In the genomic region with DNA sequence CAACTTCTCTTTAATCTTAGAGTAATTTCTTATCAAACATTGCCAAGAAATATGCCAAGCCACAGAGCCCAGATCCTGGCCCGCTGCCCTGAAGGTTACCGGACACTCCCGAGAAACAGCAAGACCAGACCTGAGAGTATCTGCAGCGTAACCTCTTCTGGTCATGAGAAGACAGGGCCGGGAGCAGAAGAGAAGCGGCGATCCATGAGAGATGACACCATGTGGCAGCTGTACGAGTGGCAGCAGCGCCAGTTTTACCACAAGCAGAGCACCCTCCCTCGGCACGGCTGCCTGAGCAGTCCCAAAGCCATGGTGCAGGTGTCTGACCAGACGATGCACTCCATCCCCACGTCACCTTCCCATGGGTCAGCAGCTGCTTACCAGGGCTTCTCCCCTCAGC, we compare ENCODE assay signal across 10 mouse cellular contexts.
A peak's percentile ranks its signal among the peaks of the same experiment; 100 is the strongest.
DNase-seq lines count a peak whose midpoint lies in the region; ATAC-seq and TF ChIP-seq lines count a peak whose summit lies in the region.
"Had no signal": no experiment of that assay in that cellular context is flagged by ENCODE, and none has a peak within 500 bp of the region (broad histone marks: within the 10 kb centered on the region; RNA-seq: fewer than 3 reads in every experiment).

No protein-coding gene starts in this region.

- intact Hi-C loops in gastrocnemius, postnatal 14 days (cut with DNase I; ENCODE audit: low total_unique reads) = loop anchor here (5.0 kb wide), 1 partner anchor 78 kb away; no protein-coding TSS in a partner anchor

- H3K9me3 ChIP-seq in hindbrain, postnatal 0 days (ENCODE audit: low read length) = no peaks in the 10 kb centered on the region
- no peaks in the 10 kb centered on the region for H3K9me3 ChIP-seq in hindbrain, embryonic 14.5 days (ENCODE audit: control insufficient read depth, low read length)
- no peaks in the 10 kb centered on the region for H3K9me3 ChIP-seq in CH12.LX (replicated peaks; ENCODE audit: low read length)
- no peaks in the 10 kb centered on the region for H3K9me3 ChIP-seq in intestine, embryonic 15.5 days

- dilution Hi-C loops in CH12.LX (cut with MboI; ENCODE audit: extremely low pct_ligation_motif_present, extremely low pct_unique_long_range_greater_than_20kb, low sequenced_read_pairs) = no loop called here

- no peak; the same call in none of the 2 replicates for TF ChIP-seq RAD21 in CH12.LX (IDR thresholded peaks at IDR 0.05; ENCODE audit: low read depth, low read length)

- no peak overlapping the region for H3K4me3 ChIP-seq in hindbrain, postnatal 0 days (ENCODE audit: low read length)
- no peak overlapping the region for H3K4me3 ChIP-seq in hindbrain, embryonic 14.5 days (replicated peaks; ENCODE audit: low read length)
- no peak overlapping the region for H3K4me3 ChIP-seq in CH12.LX (replicated peaks in 1 of 3; ENCODE audit: low read depth in 2 of 3, low read length in 2 of 3, poor library complexity in 1 of 3)
- H3K4me3 ChIP-seq in intestine, embryonic 15.5 days (replicated peaks) = no peak overlapping the region

- in situ Hi-C loops in CH12.LX (cut with MboI; ENCODE audit: low pct_ligation_motif_present, low pct_unique_long_range_greater_than_20kb, low sequenced_read_pairs) = no loop called here

- no peak overlapping the region for H3K9ac ChIP-seq in hindbrain, postnatal 0 days (replicated peaks; ENCODE audit: low read length)
- no peak overlapping the region for H3K9ac ChIP-seq in hindbrain, embryonic 14.5 days
- H3K9ac ChIP-seq in CH12.LX (ENCODE audit: insufficient read depth, low read depth) = no peak overlapping the region
- H3K9ac ChIP-seq in intestine, embryonic 15.5 days = no peak overlapping the region

- no peak for TF ChIP-seq POLR2A in CH12.LX (IDR thresholded peaks at IDR 0.05; ENCODE audit: low read depth, low read length)

- no peak overlapping the region for H3K27ac ChIP-seq in hindbrain, postnatal 0 days
- no peak overlapping the region for H3K27ac ChIP-seq in hindbrain, embryonic 14.5 days
- no peak overlapping the region for H3K27ac ChIP-seq in CH12.LX (ENCODE audit: insufficient read depth, low read depth)
- no peak overlapping the region for H3K27ac ChIP-seq in intestine, embryonic 15.5 days

- WGBS in hindbrain, postnatal 0 days = 59% methylated on average over 13 of the region's 13 CpGs
- WGBS in hindbrain, embryonic 14.5 days = 81% methylated on average over 13 of the region's 13 CpGs
- WGBS in intestine, embryonic 15.5 days = 94% methylated on average over 13 of the region's 13 CpGs

- no peaks in the 10 kb centered on the region for H3K4me1 ChIP-seq in hindbrain, postnatal 0 days (ENCODE audit: insufficient read depth, low read length)
- no peaks in the 10 kb centered on the region for H3K4me1 ChIP-seq in hindbrain, embryonic 14.5 days (replicated peaks; ENCODE audit: control insufficient read depth, insufficient read depth, low read length)
- peaks cover 8 to 16% of the 10 kb centered on the region in 2 experiments for H3K4me1 ChIP-seq in CH12.LX (ENCODE audit: control insufficient read depth in 1 of 2, insufficient read depth in 2 of 2)
- 0 out of 2 replicates have a peak, but pooled peaks cover 4% of the 10 kb centered on the region for H3K4me1 ChIP-seq in intestine, embryonic 15.5 days (replicated peaks)

- no peak for TF ChIP-seq CTCF in hindbrain, postnatal 0 days (IDR thresholded peaks at IDR 0.05; ENCODE audit: low read depth)
- peak in 1 of 2 experiments; percentile 33; a peak in 2 of 4 replicates for TF ChIP-seq CTCF in CH12.LX (conservative IDR thresholded peaks at IDR 0.05 in 1 of 2, IDR thresholded peaks at IDR 0.05 in 1 of 2; ENCODE audit: low read depth in 2 of 2, low read length in 2 of 2)

- ATAC-seq in hindbrain, postnatal 0 days = peak; percentile 37
- ATAC-seq in hindbrain, embryonic 14.5 days (ENCODE audit: low FRiP score) = no peak
- ATAC-seq in intestine, embryonic 15.5 days = no peak

- H3K4me2 ChIP-seq in hindbrain, postnatal 0 days (ENCODE audit: low read depth, low read length) = no peak overlapping the region
- H3K4me2 ChIP-seq in hindbrain, embryonic 14.5 days (replicated peaks) = no peak overlapping the region
- H3K4me2 ChIP-seq in CH12.LX (ENCODE audit: insufficient read depth, low read depth, poor library complexity, severe bottlenecking) = no peak overlapping the region
- no peak overlapping the region for H3K4me2 ChIP-seq in intestine, embryonic 15.5 days (replicated peaks)

- H3K79me2 ChIP-seq in CH12.LX (replicated peaks; ENCODE audit: control insufficient read depth, extremely low read depth, insufficient read depth, poor library complexity, severe bottlenecking) = no peaks in the 10 kb centered on the region

- H3K27me3 ChIP-seq in hindbrain, postnatal 0 days (ENCODE audit: insufficient read depth, low read length) = no peaks in the 10 kb centered on the region
- no peaks in the 10 kb centered on the region for H3K27me3 ChIP-seq in hindbrain, embryonic 14.5 days (ENCODE audit: control insufficient read depth, insufficient read depth, low read length)
- H3K27me3 ChIP-seq in CH12.LX (replicated peaks) = no peaks in the 10 kb centered on the region
- no peaks in the 10 kb centered on the region for H3K27me3 ChIP-seq in intestine, embryonic 15.5 days (replicated peaks)

- peaks cover 7% of the 10 kb centered on the region; the same call in 1 of the 2 replicates for H3K36me3 ChIP-seq in hindbrain, postnatal 0 days (ENCODE audit: insufficient read depth, low read length)
- peaks cover 57% of the 10 kb centered on the region for H3K36me3 ChIP-seq in hindbrain, embryonic 14.5 days (replicated peaks; ENCODE audit: control insufficient read depth, insufficient read depth)
- H3K36me3 ChIP-seq in CH12.LX (replicated peaks in 1 of 2; ENCODE audit: control insufficient read depth in 1 of 2, insufficient read depth in 1 of 2, low read length in 1 of 2) = no peaks in the 10 kb centered on the region
- H3K36me3 ChIP-seq in intestine, embryonic 15.5 days = 0 out of 2 replicates have a peak, but pooled peaks cover 9% of the 10 kb centered on the region

- TF ChIP-seq EP300 in CH12.LX (IDR thresholded peaks at IDR 0.05; ENCODE audit: low read length) = no peak

- DNase-seq in hindbrain, postnatal 0 days (ENCODE audit: low spot score) = no peak
- no peak for DNase-seq in hindbrain, embryonic 14.5 days (ENCODE audit: low spot score)
- DNase-seq in CH12.LX (ENCODE audit: extremely low read depth) = peak; percentile 28
- peak; percentile 36 for DNase-seq in cerebellum, adult 11 months
- DNase-seq in gastrocnemius, postnatal 14 days = peak; percentile 26
- DNase-seq in B cell, adult 2 months = no peak
- no peak for DNase-seq in heart, adult 18-20 months
- DNase-seq: layer of hippocampus, adult 9-11 months; lung, postnatal 10 days had no signal

TF ChIP-seq in CH12.LX, 34 proteins besides CTCF, POLR2A, EP300 and RAD21 (continues in another document):
- TF ChIP-seq TCF12 (IDR thresholded peaks at IDR 0.05; ENCODE audit: low read depth, low read length) = 0 out of 2 replicates have a peak, but pooled peaks have one; percentile 20
- TF ChIP-seq POLR2AphosphoS2 (IDR thresholded peaks at IDR 0.05; ENCODE audit: low read depth, low read length) = no peak
- peak; percentile 62; the same call in 1 of the 2 replicates for TF ChIP-seq TBP (conservative IDR thresholded peaks at IDR 0.05; ENCODE audit: low read depth, low read length)
- no peak for TF ChIP-seq NELFE (IDR thresholded peaks at IDR 0.05; ENCODE audit: low read depth, low read length)
- TF ChIP-seq CHD2 (IDR thresholded peaks at IDR 0.05; ENCODE audit: low read length) = no peak
- TF ChIP-seq GABPA (IDR thresholded peaks at IDR 0.05; ENCODE audit: insufficient replicate concordance, low read depth, low read length) = no peak
- no peak for TF ChIP-seq MAX (IDR thresholded peaks at IDR 0.05; ENCODE audit: low read length)
- TF ChIP-seq MXI1 (IDR thresholded peaks at IDR 0.05; ENCODE audit: low read depth, low read length) = no peak
- no peak for TF ChIP-seq JUN (IDR thresholded peaks at IDR 0.05; ENCODE audit: insufficient read depth, low read depth, low read length)
- TF ChIP-seq E2F4 (IDR thresholded peaks at IDR 0.05; ENCODE audit: insufficient replicate concordance, low read depth, low read length) = no peak
- no peak for TF ChIP-seq ZMIZ1 (IDR thresholded peaks at IDR 0.05; ENCODE audit: low read depth, low read length)
- no peak for TF ChIP-seq PAX5 (IDR thresholded peaks at IDR 0.05; ENCODE audit: low read length)
- TF ChIP-seq USF1 (IDR thresholded peaks at IDR 0.05; ENCODE audit: low read depth, low read length) = no peak
- TF ChIP-seq NRF1 (IDR thresholded peaks at IDR 0.05; ENCODE audit: low read depth, low read length) = no peak
- no peak for TF ChIP-seq HCFC1 (IDR thresholded peaks at IDR 0.05; ENCODE audit: low read depth, low read length)
- TF ChIP-seq BHLHE40 (IDR thresholded peaks at IDR 0.05; ENCODE audit: low read depth, low read length) = 0 out of 2 replicates have a peak, but pooled peaks have one; percentile 23
- no peak for TF ChIP-seq MAFK (IDR thresholded peaks at IDR 0.05; ENCODE audit: insufficient replicate concordance, low read length)
- TF ChIP-seq ZC3H11A (IDR thresholded peaks at IDR 0.05; ENCODE audit: low read depth, low read length) = no peak
- no peak for TF ChIP-seq CHD1 (IDR thresholded peaks at IDR 0.05; ENCODE audit: low read depth, low read length)
- TF ChIP-seq MAZ (IDR thresholded peaks at IDR 0.05; ENCODE audit: low read depth, low read length) = no peak
- no peak for TF ChIP-seq ELF1 (IDR thresholded peaks at IDR 0.05; ENCODE audit: low read depth, low read length)
- TF ChIP-seq ETS1 (conservative IDR thresholded peaks at IDR 0.05; ENCODE audit: low read depth, low read length) = peak; percentile 44
- TF ChIP-seq SMC3 (IDR thresholded peaks at IDR 0.05; ENCODE audit: low read depth, low read length) = 0 out of 2 replicates have a peak, but pooled peaks have one; percentile 18
- no peak for TF ChIP-seq MYC (IDR thresholded peaks at IDR 0.05; ENCODE audit: low read depth, low read length)
- TF ChIP-seq JUND (conservative IDR thresholded peaks at IDR 0.05; ENCODE audit: low read depth, low read length) = no peak
- TF ChIP-seq MEF2A (IDR thresholded peaks at IDR 0.05; ENCODE audit: borderline replicate concordance, low read depth, low read length) = no peak
- TF ChIP-seq SIN3A (IDR thresholded peaks at IDR 0.05; ENCODE audit: low read length) = no peak
- no peak for TF ChIP-seq RCOR1 (conservative IDR thresholded peaks at IDR 0.05; ENCODE audit: low read depth, low read length)
- no peak for TF ChIP-seq ZKSCAN1 (IDR thresholded peaks at IDR 0.05; ENCODE audit: borderline replicate concordance, low read depth, low read length)
- 0 out of 2 replicates have a peak, but pooled peaks have one; percentile 57 for TF ChIP-seq UBTF (IDR thresholded peaks at IDR 0.05; ENCODE audit: low read depth, low read length)
- no peak for TF ChIP-seq KAT2A (IDR thresholded peaks at IDR 0.05; ENCODE audit: insufficient replicate concordance, low read length)
- TF ChIP-seq ZNF384 (IDR thresholded peaks at IDR 0.05; ENCODE audit: low read depth, low read length) = no peak

Comparison
In these comparisons a context has a peak if more than half of its experiments do, and no peak if none do; other contexts are left out.
1. DNase-seq: peak in CH12.LX (single experiment), cerebellum, adult 11 months (single experiment) and gastrocnemius, postnatal 14 days (single experiment); none in hindbrain, postnatal 0 days (single experiment), hindbrain, embryonic 14.5 days (single experiment), B cell, adult 2 months (0 of 2) and heart, adult 18-20 months (0 of 2).